Comparison of ENCODE assay signal across 1 mouse cellular context in the genomic region with DNA sequence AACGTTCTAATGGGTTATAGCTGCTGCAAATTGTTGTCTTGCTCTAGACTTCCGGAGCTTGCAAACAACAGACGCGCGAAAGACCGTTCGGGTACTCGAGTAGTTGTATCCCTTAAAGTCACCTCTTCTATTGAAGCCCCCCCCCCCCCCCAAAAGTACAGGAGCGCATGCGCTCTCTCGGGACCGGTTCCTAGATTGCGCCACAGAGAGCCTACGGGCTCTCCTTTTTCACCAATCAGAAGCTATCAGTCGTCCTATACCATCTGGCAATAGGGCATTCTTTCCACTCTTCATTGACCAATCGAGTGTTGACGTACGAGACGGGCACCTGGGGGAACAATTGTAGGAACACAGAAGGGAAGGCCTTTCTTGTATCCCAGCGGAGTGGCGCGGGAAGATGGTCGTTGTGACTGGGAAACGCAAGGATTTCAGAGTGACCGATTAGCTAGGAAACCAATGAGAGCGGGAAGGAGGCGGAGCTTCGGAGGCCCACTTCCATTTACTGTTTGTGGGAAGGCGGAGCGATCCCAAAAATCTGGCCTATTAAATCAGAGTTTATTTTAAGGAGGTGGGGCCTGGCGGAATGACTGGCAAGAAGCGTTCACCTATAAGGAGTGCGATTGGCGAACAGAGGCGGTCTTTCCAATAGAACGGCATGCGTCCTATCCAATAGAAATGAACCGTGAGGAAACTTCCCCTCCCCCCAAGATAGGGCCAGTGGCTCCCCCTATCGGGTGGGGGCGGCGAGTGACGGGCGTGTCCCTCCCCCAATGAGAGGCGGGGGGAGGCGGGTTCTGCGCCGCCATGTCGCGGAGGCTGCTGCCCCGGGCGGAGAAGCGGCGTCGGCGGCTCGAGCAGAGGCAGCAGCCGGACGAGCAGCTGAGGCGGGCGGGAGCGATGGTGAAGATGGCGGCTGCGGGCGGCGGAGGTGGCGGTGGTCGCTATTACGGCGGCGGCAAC.
TF ChIP-seq lines count a peak whose summit lies in the region.

No protein-coding gene starts in this region.

TF ChIP-seq in myocyte, 11 proteins besides CTCF, POLR2A, EP300 and RAD21 (continued from another document):
- peak; percentile 11 for TF ChIP-seq SRF (IDR thresholded peaks at IDR 0.05; ENCODE audit: control insufficient read depth, insufficient read length, low read depth)
- peak; percentile 92 for TF ChIP-seq POLR2AphosphoS2 (IDR thresholded peaks at IDR 0.05; ENCODE audit: insufficient read length, low read depth)
- TF ChIP-seq REST (IDR thresholded peaks at IDR 0.05; ENCODE audit: insufficient read depth, insufficient read length): peak; percentile 48
